Mouse (Mus musculus) thymus, adult 18-20 months (tissue): ENCODE measurements around the gene Enox1.

Experiments used
- DNase-seq, 2 experiments: peaks; one replicate each; pipeline ENCODE4 v3.0.0; 2022; ENCODE audit warnings: mixed read lengths in 2 of 2

Enox1 gene

GRCm38 (mm10) chr14:77638616-77639015 lies 482.1 kb downstream of the Enox1 start:
- DNase-seq: no peak

GRCm38 (mm10) chr14:77639586-77639985 lies 483.0 kb downstream of the Enox1 start:
- DNase-seq: no peak

GRCm38 (mm10) chr14:77642314-77642713 lies 485.8 kb downstream of the Enox1 start:
- DNase-seq: no peak

GRCm38 (mm10) chr14:77646196-77646595 lies 489.6 kb downstream of the Enox1 start:
- DNase-seq: no peak

- DNase-seq: no peak
Measured at GRCm38 (mm10) chr14:77647017-77647416, 490.5 kb downstream of the Enox1 start.

GRCm38 (mm10) chr14:77648305-77648704 lies 491.7 kb downstream of the Enox1 start:
- no peak for DNase-seq

- no peak for DNase-seq
Measured at GRCm38 (mm10) chr14:77658739-77659138, 502.2 kb downstream of the Enox1 start.

- DNase-seq: no peak
Measured at GRCm38 (mm10) chr14:77662273-77662672, 505.7 kb downstream of the Enox1 start.

GRCm38 (mm10) chr14:77662994-77663393 lies 506.4 kb downstream of the Enox1 start:
- no peak for DNase-seq

- DNase-seq: no peak
Measured at GRCm38 (mm10) chr14:77668096-77668495, 511.5 kb downstream of the Enox1 start.

GRCm38 (mm10) chr14:77669494-77669893 lies 512.9 kb downstream of the Enox1 start:
- no peak for DNase-seq

GRCm38 (mm10) chr14:77670945-77671344 lies 514.4 kb downstream of the Enox1 start:
- no peak for DNase-seq

GRCm38 (mm10) chr14:77671961-77672360 lies 515.4 kb downstream of the Enox1 start:
- DNase-seq: no peak

GRCm38 (mm10) chr14:77673138-77673537 lies 516.6 kb downstream of the Enox1 start:
- no peak for DNase-seq

- no peak for DNase-seq
Measured at GRCm38 (mm10) chr14:77677951-77678350, 521.4 kb downstream of the Enox1 start.

GRCm38 (mm10) chr14:77679877-77680276 lies 523.3 kb downstream of the Enox1 start:
- no peak for DNase-seq

- DNase-seq: no peak
Measured at GRCm38 (mm10) chr14:77682888-77683555, 526.5 kb downstream of the Enox1 start.

- DNase-seq: no peak
Measured at GRCm38 (mm10) chr14:77689816-77690215, 533.3 kb downstream of the Enox1 start.

GRCm38 (mm10) chr14:77705006-77705405 lies 548.4 kb downstream of the Enox1 start:
- no peak for DNase-seq

- DNase-seq: no peak
Measured at GRCm38 (mm10) chr14:77706511-77707246, 550.1 kb downstream of the Enox1 start.

GRCm38 (mm10) chr14:77707279-77707678 lies 550.7 kb downstream of the Enox1 start:
- no peak for DNase-seq

- no peak for DNase-seq
Measured at GRCm38 (mm10) chr14:77708354-77709150, 552.0 kb downstream of the Enox1 start.

- DNase-seq: no peak
Measured at GRCm38 (mm10) chr14:77714931-77715535, 558.5 kb downstream of the Enox1 start.
